Mouse (Mus musculus) cerebellum, adult 2 months (tissue): ENCODE measurements around the gene Mrto4. TPM values are rescaled to one million over a fixed set of nuclear protein-coding genes. Genes with fewer than 3 reads are reported as not detected.
A peak's percentile ranks its signal among the peaks of the same experiment; 100 is the strongest.
"Not testable (repeated sequence)": the region's sequence is repeated elsewhere in the genome, so short reads cannot be mapped to it uniquely, and the experiment has no call there.

ENCODE experiments used
- DNase-seq, 2 experiments: peaks; one replicate each; pipeline ENCODE4 v3.0.0; 2021
- H3K27ac ChIP-seq: fragments of 200-500 bp; 2 replicates; pipeline ENCODE4 v1.5.1; 2012; ENCODE audit warnings: low read length, control low read depth, inconsistent platforms; ENCODE audit not compliant: insufficient read depth
- H3K27me3 ChIP-seq: fragments of 200-500 bp; 2 replicates; pipeline ENCODE4 v1.6.1; 2012; ENCODE audit warnings: inconsistent platforms, mild to moderate bottlenecking, low read length, moderate library complexity; ENCODE audit not compliant: control insufficient read depth, insufficient read depth
- H3K4me1 ChIP-seq: fragments of 200-500 bp; 2 replicates; pipeline ENCODE4 v1.6.1; 2011; ENCODE audit warnings: low read length; ENCODE audit not compliant: control insufficient read depth, insufficient read depth
- H3K4me3 ChIP-seq: fragments of 200-500 bp; replicated peaks from 2 replicates; pipeline ENCODE3; 2011; ENCODE audit warnings: mild to moderate bottlenecking, low read depth, low read length, control low read depth; ENCODE audit not compliant: insufficient read depth
- CTCF ChIP-seq: fragments of 200-500 bp; IDR thresholded peaks from 2 replicates; pipeline ENCODE4 v1.5.1; 2011; ENCODE audit warnings: low read depth, mild to moderate bottlenecking, control low read depth, low read length, moderate library complexity, borderline replicate concordance; ENCODE audit not compliant: insufficient read depth
- POLR2A ChIP-seq: fragments of 200-500 bp; IDR thresholded peaks from 2 replicates; pipeline ENCODE4 v1.6.1; 2011; ENCODE audit warnings: low read length, control low read depth, borderline replicate concordance; ENCODE audit not compliant: insufficient read depth
- WGBS: fragments of 180-500 bp; shearing (Covaris S2); methylation state at CpG from one replicate; pipeline ENCODE4 v1.1.7; 2018; 5-methylcytosine and 5-hydroxymethylcytosine counted together
- polyA plus RNA-seq: library from polyadenylated mRNA; depleted of rRNA; stranded (reverse); fragments of >200 nt; gene quantifications from 2 replicates; pipeline ENCODE4 v1.2.3, GENCODE M21; 2012; rRNA removed

Gene Mrto4
- 50.2 and 56.4 TPM in 2 replicates for polyA plus RNA-seq

DNA sequence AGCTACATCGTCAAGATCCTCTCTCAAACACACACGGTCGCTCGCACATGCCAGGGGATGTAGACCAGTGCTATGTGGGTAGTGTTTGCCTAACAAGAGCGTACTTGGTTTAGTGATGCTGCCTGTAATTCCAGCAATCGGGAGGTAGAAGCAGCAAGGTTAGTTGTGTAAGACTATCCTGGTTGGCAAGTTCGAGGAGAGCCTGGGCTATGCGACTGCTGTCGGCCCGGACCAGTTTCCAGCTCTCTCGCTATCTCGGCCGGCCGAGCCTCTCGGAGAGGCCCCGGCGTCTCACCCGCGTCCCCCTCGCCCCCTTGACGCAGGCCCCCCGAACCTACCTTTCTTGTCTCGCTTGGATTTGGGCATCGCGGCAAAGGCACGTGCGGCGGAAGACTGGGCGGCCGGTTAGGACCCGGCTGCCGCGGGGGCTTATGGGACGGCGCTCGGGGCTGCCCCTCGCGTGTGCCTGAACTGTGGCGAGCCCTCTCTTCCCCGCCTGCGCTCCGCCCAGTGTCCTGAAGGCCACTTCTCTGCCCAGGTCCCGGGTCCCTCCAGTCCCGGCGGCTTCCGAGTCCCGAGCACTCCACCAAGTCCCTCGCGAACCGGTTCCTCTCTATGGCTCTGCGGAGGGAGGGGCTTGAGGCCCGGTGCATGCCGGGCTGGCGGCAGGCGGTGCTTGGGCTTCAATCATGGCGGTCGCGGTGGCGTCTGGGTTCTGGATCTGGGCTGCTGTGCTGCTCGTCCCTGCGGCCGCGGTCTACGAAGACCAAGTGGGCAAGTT, at the start of gene Mrto4, which contains the start of the genes Emc1 and Ubr4:
Gene Mrto4 (minus strand): TSS at position 646 of the 781 bp plus-strand sequence.
Gene Emc1 (plus strand): TSS at position 657 of the 781 bp plus-strand sequence.
Gene Ubr4 (plus strand): TSS at position 679 of the 781 bp plus-strand sequence.
- Histone ChIP-seq H3K4me1 (peaks cover 3% of the 10 kb centered on the region; the same call in 1 of the 2 replicates), H3K27me3 (no peaks in the 10 kb centered on the region), H3K4me3 (peak within 1 kb of the TSS; percentile 99), H3K27ac (peak within 1 kb of the TSS; percentile 95)
- no peak for TF ChIP-seq CTCF
- peak; percentile 62; the same call in 1 of the 2 replicates for TF ChIP-seq POLR2A
- WGBS: 1% methylated on average over 64 of the region's 64 CpGs
- peak; percentile 85 to 90 for DNase-seq

DNA sequence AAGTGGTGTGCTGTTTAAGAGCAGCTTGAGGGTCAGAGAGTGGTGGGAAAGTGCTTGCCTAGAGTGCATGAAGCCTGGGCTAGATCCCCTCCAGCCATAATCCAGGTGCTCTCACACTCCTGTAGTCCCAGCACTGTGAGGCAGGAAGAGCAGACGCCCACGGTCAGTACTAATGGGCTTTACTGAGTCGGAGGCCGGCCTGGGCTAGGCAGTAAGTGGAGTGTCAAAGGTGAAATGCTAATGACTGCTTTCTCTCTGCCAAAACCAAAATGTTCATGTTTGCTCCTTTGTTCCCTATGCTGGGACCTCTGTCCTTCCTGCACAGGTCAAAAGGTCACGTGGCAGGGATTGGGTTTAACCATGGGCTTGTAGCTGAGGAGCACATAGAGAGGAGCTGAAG, 48.1 kb upstream of the Mrto4 start:
- 87% methylated on average over 5 of the region's 5 CpGs for WGBS

GRCm38 (mm10) chr4:139395431-139395830, 43.1 kb upstream of the Mrto4 start:
- no peak for TF ChIP-seq CTCF
- no peak for TF ChIP-seq POLR2A
- 85% methylated on average over 2 of the region's 2 CpGs for WGBS
- H3K4me3 ChIP-seq: no peak overlapping the region
- DNase-seq: no peak
- H3K4me1 ChIP-seq: peaks cover 2% of the 10 kb centered on the region; the same call in 1 of the 2 replicates
- H3K27me3 ChIP-seq: no peaks in the 10 kb centered on the region
- H3K27ac ChIP-seq: no peak overlapping the region

More for the DNA sequence above, 48.1 kb upstream of the Mrto4 start:
- peaks cover 2% of the 10 kb centered on the region; the same call in 1 of the 2 replicates for H3K4me1 ChIP-seq
- no peak for DNase-seq
- no peak for TF ChIP-seq POLR2A
- no peak for TF ChIP-seq CTCF
- no peak overlapping the region for H3K27ac ChIP-seq
- H3K4me3 ChIP-seq: no peak overlapping the region
- no peaks in the 10 kb centered on the region for H3K27me3 ChIP-seq

GRCm38 (mm10) chr4:139389557-139389956, 37.2 kb upstream of the Mrto4 start:
- no peak for TF ChIP-seq POLR2A
- TF ChIP-seq CTCF: no peak
- H3K4me3 ChIP-seq: no peak overlapping the region
- H3K27me3 ChIP-seq: no peaks in the 10 kb centered on the region; the same call in 1 of the 2 replicates
- H3K27ac ChIP-seq: no peak overlapping the region
- peaks cover 3% of the 10 kb centered on the region; the same call in 1 of the 2 replicates for H3K4me1 ChIP-seq
- 88% methylated on average over 4 of the region's 4 CpGs for WGBS
- no peak for DNase-seq

DNA sequence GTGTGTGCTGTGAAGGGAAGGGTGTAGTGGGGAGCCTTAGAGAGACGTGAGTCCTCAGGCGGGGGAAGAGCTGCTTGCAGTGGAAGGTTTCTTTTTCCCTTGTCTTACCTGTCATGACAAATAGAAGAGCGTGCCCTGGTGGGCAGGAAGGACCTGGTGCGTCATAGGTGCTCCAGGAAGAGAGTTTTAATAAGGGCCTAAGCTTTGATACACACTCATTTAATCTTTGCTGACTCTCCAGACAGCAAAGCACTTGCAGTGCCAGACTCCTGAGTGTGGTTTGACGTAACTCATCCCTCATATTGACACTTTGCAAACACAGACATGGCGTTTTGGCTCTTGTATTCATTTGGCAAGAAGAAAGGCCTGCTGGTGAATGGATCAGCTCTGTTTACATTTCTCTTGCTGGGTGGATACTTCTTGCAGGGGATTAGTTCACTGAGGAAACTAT, 34.5 kb upstream of the Mrto4 start:
- Histone ChIP-seq H3K4me1 (peaks cover 3% of the 10 kb centered on the region; the same call in 1 of the 2 replicates), H3K27ac (no peak overlapping the region), H3K4me3 (no peak overlapping the region), H3K27me3 (no peaks in the 10 kb centered on the region; the same call in 1 of the 2 replicates)
- 44% methylated on average over 6 of the region's 6 CpGs for WGBS
- peak in 1 of 2 experiments; percentile 8 for DNase-seq
- no peak for TF ChIP-seq CTCF
- no peak for TF ChIP-seq POLR2A

- not testable (repeated sequence) for H3K4me1 ChIP-seq, H3K4me3 ChIP-seq, H3K27me3 ChIP-seq, H3K27ac ChIP-seq, DNase-seq
- WGBS: 91% methylated on average over 5 of the region's 5 CpGs
Measured at GRCm38 (mm10) chr4:139385841-139386240, 33.5 kb upstream of the Mrto4 start.

DNA sequence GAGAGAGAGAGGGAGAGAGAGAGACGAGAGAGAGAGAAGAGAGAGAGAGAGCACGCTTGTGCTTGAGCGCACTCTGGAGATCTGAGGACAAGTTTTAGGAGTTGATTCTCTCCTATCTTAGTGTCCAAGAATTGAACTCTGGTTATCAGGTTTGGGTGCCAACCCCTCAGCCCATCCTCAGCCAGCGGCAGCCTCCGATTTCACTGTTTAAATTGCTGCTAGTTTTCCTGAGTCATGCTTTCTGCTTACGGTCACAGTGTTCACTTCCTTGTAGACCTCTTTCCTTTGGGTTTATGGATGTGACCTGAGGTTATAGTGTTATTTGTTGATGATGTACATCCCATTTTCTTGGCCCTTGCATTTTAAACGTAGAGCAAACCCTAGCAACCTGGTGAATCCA, 29.9 kb upstream of the Mrto4 start:
- DNase-seq: no peak
- Histone ChIP-seq H3K27me3 (no peaks in the 10 kb centered on the region; the same call in 1 of the 2 replicates), H3K4me1 (peaks cover 3% of the 10 kb centered on the region; the same call in 1 of the 2 replicates), H3K27ac (no peak overlapping the region), H3K4me3 (no peak overlapping the region)
- 56% methylated on average over 7 of the region's 7 CpGs for WGBS
- TF ChIP-seq CTCF: no peak
- TF ChIP-seq POLR2A: no peak

DNA sequence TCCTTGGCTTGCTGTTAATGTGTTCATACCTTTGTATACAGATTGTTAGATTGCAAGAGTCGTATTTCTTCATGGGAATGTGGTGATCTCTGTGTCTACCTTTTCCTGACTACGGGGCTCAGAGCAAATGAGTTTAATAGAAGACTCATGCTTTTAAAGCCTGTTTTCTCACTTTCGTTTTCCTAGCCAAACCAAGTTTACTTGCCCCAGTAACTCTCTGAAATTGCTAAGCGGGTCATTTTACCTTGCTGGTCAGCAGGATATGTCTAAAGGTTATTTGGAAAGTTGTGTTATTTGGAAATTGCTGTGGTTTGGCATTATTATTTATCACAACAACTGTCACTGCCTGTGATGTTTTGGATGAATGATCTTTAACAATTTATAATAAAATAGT, 29.1 kb upstream of the Mrto4 start:
- H3K4me1 ChIP-seq: no peaks in the 10 kb centered on the region
- H3K27ac ChIP-seq: no peak overlapping the region
- no peak for TF ChIP-seq POLR2A
- no peak for TF ChIP-seq CTCF
- WGBS: 35% methylated on average over 4 of the region's 4 CpGs
- peak overlapping the region; percentile 56 for H3K4me3 ChIP-seq
- H3K27me3 ChIP-seq: no peaks in the 10 kb centered on the region; the same call in 1 of the 2 replicates
- no peak for DNase-seq
